Mouse (Mus musculus) skeletal muscle tissue, postnatal 0 days (tissue): ENCODE results near the gene Impad1. TPM values are rescaled to one million over a fixed set of nuclear protein-coding genes. Genes with fewer than 3 reads are reported as not detected.

Experiments used
- polyA plus RNA-seq: library from polyadenylated mRNA; unstranded; fragments of >200 nt; fragmentation: Nextera tagmentation; extraction: Ambion mirVana; gene quantifications from 2 replicates; pipeline ENCODE4 v1.2.1, GENCODE M21; 2015

The Impad1 gene
- 21.2 and 21.9 TPM in 2 replicates for polyA plus RNA-seq

DNA sequence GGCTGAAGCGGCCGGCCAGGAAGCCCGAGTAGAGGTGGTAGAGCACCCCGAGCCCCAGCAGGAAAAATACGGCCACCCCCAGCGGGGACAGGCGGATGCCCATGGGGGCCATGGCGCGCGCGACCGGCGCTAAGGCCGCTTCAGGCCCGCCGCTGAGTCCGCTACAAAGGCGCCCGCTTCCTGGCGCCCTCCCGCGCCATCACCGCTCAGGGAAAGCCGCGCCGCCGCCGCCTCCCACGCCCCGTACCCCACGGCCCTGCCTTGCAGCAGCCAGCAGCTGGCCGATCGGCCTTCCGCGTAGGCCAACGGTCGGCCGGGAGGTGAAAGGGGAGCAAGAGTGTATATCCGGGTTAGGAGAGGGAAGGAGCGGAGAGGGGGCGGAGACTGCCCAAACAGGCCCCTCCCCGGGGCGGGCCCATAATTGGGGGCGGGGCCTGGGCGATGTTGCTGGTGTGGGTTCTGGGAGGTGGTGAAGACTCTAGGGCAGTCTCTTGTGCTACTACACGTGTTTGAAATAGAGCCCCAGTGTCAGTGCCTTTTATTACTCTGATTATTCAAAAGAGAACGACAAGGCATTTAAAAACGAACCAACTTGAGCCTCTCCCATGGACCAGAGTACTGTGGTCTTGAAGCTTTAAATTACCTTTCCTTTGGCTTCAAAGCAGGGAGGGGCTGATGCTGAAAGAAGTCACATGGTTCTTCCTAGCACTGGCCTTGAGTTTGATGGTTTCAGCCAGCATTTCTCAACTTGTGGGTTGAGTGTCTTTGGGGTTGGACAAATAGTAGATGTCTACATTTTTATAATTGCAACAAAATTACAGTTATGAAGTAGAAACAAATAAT lies at the start of gene Impad1:
Impad1 (minus strand) TSS at position 364 of the 843 bp plus-strand sequence.

